Mouse (Mus musculus): ENCODE measurements around the gene Trim31. TPM values are rescaled to one million over a fixed set of nuclear protein-coding genes. Genes with fewer than 3 reads are reported as not detected.

The Trim31 gene
- total and polyA plus RNA-seq, 3 experiments = not detected

DNA sequence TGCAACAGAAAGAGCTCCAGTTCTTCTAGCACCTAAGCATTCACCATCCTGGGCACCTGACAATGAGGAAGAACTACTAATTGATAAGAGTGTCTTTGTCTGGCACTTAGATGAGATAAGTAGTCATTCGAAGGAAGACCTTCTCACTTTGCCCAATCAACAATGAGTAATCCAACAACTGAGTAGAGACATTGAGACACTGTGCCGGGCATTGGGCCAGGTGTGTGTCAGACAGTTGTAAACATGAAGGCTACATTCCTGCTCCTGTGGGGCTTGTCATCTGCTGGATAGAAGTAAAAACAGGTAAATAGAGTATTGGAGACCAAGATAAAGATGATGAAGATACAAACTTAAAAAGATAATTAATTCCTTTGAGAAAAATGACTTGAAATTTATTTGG is 40.1 kb downstream of the Trim31 start:
- TF ChIP-seq GABPA (IDR thresholded peaks at IDR 0.05; ENCODE audit: low read depth, low read length) = no peak
- no peak for TF ChIP-seq MYC (IDR thresholded peaks at IDR 0.05; ENCODE audit: low read depth, low read length)
- no peak for TF ChIP-seq ZKSCAN1 (IDR thresholded peaks at IDR 0.05; ENCODE audit: low read depth, low read length)
- no peak for TF ChIP-seq POLR2A (IDR thresholded peaks at IDR 0.05; ENCODE audit: control insufficient read depth in 1 of 2, insufficient read depth in 1 of 2, low read depth in 1 of 2, low read length in 2 of 2, poor library complexity in 1 of 2)
- no peak for TF ChIP-seq MXI1 (IDR thresholded peaks at IDR 0.05; ENCODE audit: low read depth, low read length)
- no peak for TF ChIP-seq MAZ (IDR thresholded peaks at IDR 0.05; ENCODE audit: low read depth, low read length)
- TF ChIP-seq USF2 (IDR thresholded peaks at IDR 0.05; ENCODE audit: borderline replicate concordance in 1 of 2, insufficient read depth in 1 of 2, low read depth in 1 of 2, low read length in 2 of 2) = no peak
- no peak for TF ChIP-seq KAT2A (conservative IDR thresholded peaks at IDR 0.05; ENCODE audit: low read depth, low read length)
- no peak for TF ChIP-seq ZNF384 (IDR thresholded peaks at IDR 0.05; ENCODE audit: low read depth, low read length)
- TF ChIP-seq CHD1 (IDR thresholded peaks at IDR 0.05; ENCODE audit: low read depth, low read length) = no peak
- Histone ChIP-seq H3K27me3 (ENCODE audit: control insufficient read depth in 1 of 2, insufficient read depth in 2 of 2, low read length in 2 of 2) (peaks cover 2 to 3% of the 10 kb centered on the region in 2 experiments), H3K27ac (ENCODE audit: control insufficient read depth, low read depth, low read length) (no peak overlapping the region), H3K4me3 (ENCODE audit: control insufficient read depth in 1 of 2, insufficient read depth in 1 of 2, low read depth in 2 of 2, low read length in 2 of 2) (no peak overlapping the region), H3K79me2 (ENCODE audit: control insufficient read depth, insufficient read depth, low read length, poor library complexity) (no peaks in the 10 kb centered on the region), H3K9ac (ENCODE audit: control insufficient read depth, low read depth, low read length, poor library complexity, severe bottlenecking) (no peak overlapping the region), H3K9me3 (replicated peaks; ENCODE audit: insufficient read depth, low read length) (no peaks in the 10 kb centered on the region), H3K4me1 (ENCODE audit: control insufficient read depth in 1 of 2, insufficient read depth in 2 of 2, low read length in 2 of 2) (peaks cover 0 to 2% of the 10 kb centered on the region in 2 experiments; a peak in 1 of 4 replicates), H3K36me3 (ENCODE audit: control insufficient read depth in 1 of 2, insufficient read depth in 2 of 2, low read length in 2 of 2) (no peaks in the 10 kb centered on the region)
- peak; percentile 17 for DNase-seq (ENCODE audit: low read depth, low spot score)

- Histone ChIP-seq H3K36me3 (ENCODE audit: control insufficient read depth in 1 of 2, insufficient read depth in 2 of 2, low read length in 2 of 2) (no peaks in the 10 kb centered on the region), H3K4me3 (ENCODE audit: control insufficient read depth in 1 of 2, insufficient read depth in 1 of 2, low read depth in 2 of 2, low read length in 2 of 2) (no peak overlapping the region), H3K27ac (ENCODE audit: control insufficient read depth, low read depth, low read length) (no peak overlapping the region), H3K27me3 (ENCODE audit: control insufficient read depth in 1 of 2, insufficient read depth in 2 of 2, low read length in 2 of 2) (peaks cover 2% of the 10 kb centered on the region in 2 experiments), H3K79me2 (ENCODE audit: control insufficient read depth, insufficient read depth, low read length, poor library complexity) (no peaks in the 10 kb centered on the region), H3K4me1 (ENCODE audit: control insufficient read depth in 1 of 2, insufficient read depth in 2 of 2, low read length in 2 of 2) (peaks cover 0 to 2% of the 10 kb centered on the region in 2 experiments; a peak in 1 of 4 replicates), H3K9ac (ENCODE audit: control insufficient read depth, low read depth, low read length, poor library complexity, severe bottlenecking) (no peak overlapping the region), H3K9me3 (replicated peaks; ENCODE audit: insufficient read depth, low read length) (no peaks in the 10 kb centered on the region)
- no peak for TF ChIP-seq KAT2A (conservative IDR thresholded peaks at IDR 0.05; ENCODE audit: low read depth, low read length)
- no peak for TF ChIP-seq ZNF384 (IDR thresholded peaks at IDR 0.05; ENCODE audit: low read depth, low read length)
- TF ChIP-seq POLR2AphosphoS5 (IDR thresholded peaks at IDR 0.05; ENCODE audit: borderline replicate concordance, low read depth, low read length) = no peak
- TF ChIP-seq MAFK (IDR thresholded peaks at IDR 0.05; ENCODE audit: borderline replicate concordance, low read depth, low read length) = no peak
- no peak for TF ChIP-seq MEF2A (IDR thresholded peaks at IDR 0.05; ENCODE audit: extremely low read depth, insufficient replicate concordance, low read depth, low read length, poor library complexity, severe bottlenecking)
- TF ChIP-seq GATA1 (IDR thresholded peaks at IDR 0.05; ENCODE audit: low read depth, low read length) = no peak
- TF ChIP-seq UBTF (IDR thresholded peaks at IDR 0.05; ENCODE audit: borderline replicate concordance, insufficient read depth, low read depth, low read length) = no peak
- TF ChIP-seq MAX (IDR thresholded peaks at IDR 0.05; ENCODE audit: low read length) = no peak
- no peak for TF ChIP-seq USF2 (IDR thresholded peaks at IDR 0.05; ENCODE audit: borderline replicate concordance in 1 of 2, insufficient read depth in 1 of 2, low read depth in 1 of 2, low read length in 2 of 2)
- no peak for TF ChIP-seq MYC (IDR thresholded peaks at IDR 0.05; ENCODE audit: low read depth, low read length)
- no peak for TF ChIP-seq ZC3H11A (IDR thresholded peaks at IDR 0.05; ENCODE audit: low read depth, low read length)
- TF ChIP-seq BHLHE40 (IDR thresholded peaks at IDR 0.05; ENCODE audit: borderline replicate concordance, low read depth, low read length) = no peak
- no peak for TF ChIP-seq CTCF (IDR thresholded peaks at IDR 0.05 in 2 of 3, conservative IDR thresholded peaks at IDR 0.05 in 1 of 3; ENCODE audit: control insufficient read depth in 1 of 3, insufficient read depth in 1 of 3, low read depth in 2 of 3, low read length in 3 of 3, poor library complexity in 1 of 3, severe bottlenecking in 1 of 3)
- DNase-seq (ENCODE audit: low read depth, low spot score) = no peak
Observed at GRCm38 (mm10) chr17:36942391-36942790, 44.5 kb downstream of the Trim31 start.

Measured in MEL (cell line).